Mouse (Mus musculus) heart, embryonic 13.5 days (tissue): ENCODE results near the gene Slc25a25. TPM values are rescaled to one million over a fixed set of nuclear protein-coding genes. Genes with fewer than 3 reads are reported as not detected.
"Not testable (repeated sequence)": the region's sequence is repeated elsewhere in the genome, so short reads cannot be mapped to it uniquely, and the experiment has no call there.

Experiments
- ATAC-seq: fragments of 200-750 bp; cut with Nextera tagmentation; 2 replicates; pipeline ENCODE4 v1.8.0; 2017; ENCODE audit warnings: moderate TSS enrichment; ENCODE audit not compliant: insufficient number of reproducible peaks, low FRiP score, low TSS enrichment; ENCODE audit errors: extremely low read depth
- H3K27ac ChIP-seq: fragments of 300-500 bp; sonication (generic); replicated peaks from 2 replicates; pipeline ENCODE4 v1.5.1; 2015; ENCODE audit warnings: moderate library complexity, mild to moderate bottlenecking, inconsistent platforms
- H3K27me3 ChIP-seq: fragments of 300-500 bp; sonication (generic); replicated peaks from 2 replicates; pipeline ENCODE4 v1.6.1; 2015; ENCODE audit warnings: mild to moderate bottlenecking, inconsistent platforms
- H3K36me3 ChIP-seq: fragments of 300-500 bp; sonication (generic); 2 replicates; pipeline ENCODE4 v1.6.1; 2015; ENCODE audit warnings: mild to moderate bottlenecking, inconsistent platforms
- H3K4me1 ChIP-seq: fragments of 300-500 bp; sonication (generic); 2 replicates; pipeline ENCODE4 v1.6.1; 2015; ENCODE audit warnings: inconsistent platforms
- H3K4me2 ChIP-seq: fragments of 300-500 bp; sonication (generic); 2 replicates; pipeline ENCODE4 v1.6.1; 2015; ENCODE audit warnings: inconsistent platforms, mild to moderate bottlenecking, moderate library complexity
- H3K4me3 ChIP-seq: fragments of 300-500 bp; sonication (generic); 2 replicates; pipeline ENCODE4 v1.5.1; 2015; ENCODE audit warnings: moderate library complexity, mild to moderate bottlenecking, inconsistent platforms
- H3K9ac ChIP-seq: fragments of 300-500 bp; sonication (generic); 2 replicates; pipeline ENCODE4 v1.6.1; 2015; ENCODE audit warnings: inconsistent platforms, mild to moderate bottlenecking, moderate library complexity
- H3K9me3 ChIP-seq: fragments of 300-500 bp; sonication (generic); 2 replicates; pipeline ENCODE4 v1.6.1; 2016; ENCODE audit warnings: inconsistent platforms
- WGBS: fragments of 180-500 bp; shearing (Covaris S2); methylation state at CpG from one replicate; pipeline ENCODE4 v1.1.7; 2015; ENCODE audit warnings: mixed read lengths; 5-methylcytosine and 5-hydroxymethylcytosine counted together
- polyA plus RNA-seq: library from polyadenylated mRNA; unstranded; fragments of >200 nt; fragmentation: Nextera tagmentation; extraction: Ambion mirVana; gene quantifications from 2 replicates; pipeline ENCODE4 v1.2.1, GENCODE M21; 2015

The Slc25a25 gene
- polyA plus RNA-seq, 1 experiment from 2014 or later: 10.9 TPM

GRCm38 (mm10) chr2:32486155-32486554 is 34.9 kb upstream of the Slc25a25 start:
- Histone ChIP-seq H3K27ac (peak overlapping the region; percentile 36; the same call in 1 of the 2 replicates), H3K4me3 (no peak overlapping the region), H3K27me3 (no peaks in the 10 kb centered on the region), H3K9me3 (no peaks in the 10 kb centered on the region), H3K4me2 (no peak overlapping the region), H3K36me3 (no peaks in the 10 kb centered on the region), H3K9ac (peak overlapping the region; percentile 57; the same call in 1 of the 2 replicates), H3K4me1 (peaks cover 15% of the 10 kb centered on the region)
- ATAC-seq: no peak
- 49% methylated on average over 9 of the region's 9 CpGs for WGBS

- no peaks in the 10 kb centered on the region for H3K9me3 ChIP-seq
- H3K4me3 ChIP-seq: no peak overlapping the region
- ATAC-seq: no peak
- H3K27ac ChIP-seq: peak overlapping the region; percentile 36; the same call in 1 of the 2 replicates
- no peaks in the 10 kb centered on the region for H3K27me3 ChIP-seq
- 76% methylated on average over 4 of the region's 4 CpGs for WGBS
- peaks cover 15% of the 10 kb centered on the region for H3K4me1 ChIP-seq
- no peak overlapping the region for H3K4me2 ChIP-seq
- peak overlapping the region; percentile 59 for H3K9ac ChIP-seq
- H3K36me3 ChIP-seq: no peaks in the 10 kb centered on the region
Measured at GRCm38 (mm10) chr2:32485751-32486150, 34.5 kb upstream of the Slc25a25 start.

GRCm38 (mm10) chr2:32484933-32485332 is 33.7 kb upstream of the Slc25a25 start:
- WGBS: 73% methylated on average over 6 of the region's 6 CpGs
- Histone ChIP-seq H3K36me3 (no peaks in the 10 kb centered on the region), H3K9ac (peak overlapping the region; percentile 59; the same call in 1 of the 2 replicates), H3K9me3 (0 out of 2 replicates have a peak, but pooled peaks cover 3% of the 10 kb centered on the region), H3K4me1 (peaks cover 15% of the 10 kb centered on the region), H3K4me3 (no peak overlapping the region), H3K27ac (no peak overlapping the region), H3K27me3 (no peaks in the 10 kb centered on the region), H3K4me2 (no peak overlapping the region)
- no peak for ATAC-seq

GRCm38 (mm10) chr2:32483179-32483875 is 32.1 kb upstream of the Slc25a25 start:
- H3K9me3 ChIP-seq: peaks cover 18% of the 10 kb centered on the region
- H3K36me3 ChIP-seq: no peaks in the 10 kb centered on the region
- ATAC-seq: no peak
- no peak overlapping the region for H3K27ac ChIP-seq
- 74% methylated on average over 9 of the region's 9 CpGs for WGBS
- H3K9ac ChIP-seq: no peak overlapping the region
- H3K4me2 ChIP-seq: no peak overlapping the region
- no peak overlapping the region for H3K4me3 ChIP-seq
- H3K4me1 ChIP-seq: peaks cover 15% of the 10 kb centered on the region
- no peaks in the 10 kb centered on the region for H3K27me3 ChIP-seq

- H3K4me1 ChIP-seq: peaks cover 15% of the 10 kb centered on the region
- H3K27me3 ChIP-seq: no peaks in the 10 kb centered on the region
- no peaks in the 10 kb centered on the region for H3K36me3 ChIP-seq
- ATAC-seq: no peak
- no peak overlapping the region for H3K4me3 ChIP-seq
- peaks cover 18% of the 10 kb centered on the region for H3K9me3 ChIP-seq
- H3K9ac ChIP-seq: no peak overlapping the region
- no peak overlapping the region for H3K4me2 ChIP-seq
- no peak overlapping the region for H3K27ac ChIP-seq
- 91% methylated on average over 8 of the region's 8 CpGs for WGBS
Measured at GRCm38 (mm10) chr2:32482351-32482750, 31.1 kb upstream of the Slc25a25 start.

GRCm38 (mm10) chr2:32475361-32475760 is 24.1 kb upstream of the Slc25a25 start:
- H3K27me3 ChIP-seq, H3K4me2 ChIP-seq, H3K36me3 ChIP-seq, H3K9ac ChIP-seq, H3K4me1 ChIP-seq, H3K27ac ChIP-seq, ATAC-seq, H3K4me3 ChIP-seq: not testable (repeated sequence)
- WGBS: 85% methylated on average over 6 of the region's 9 CpGs
- peaks cover 25% of the 10 kb centered on the region for H3K9me3 ChIP-seq

GRCm38 (mm10) chr2:32471681-32472061 is 20.4 kb upstream of the Slc25a25 start:
- WGBS: 77% methylated on average over 6 of the region's 6 CpGs
- H3K4me1 ChIP-seq: no peaks in the 10 kb centered on the region
- no peak overlapping the region for H3K9ac ChIP-seq
- H3K4me3 ChIP-seq: no peak overlapping the region
- no peak overlapping the region for H3K27ac ChIP-seq
- H3K9me3 ChIP-seq: 0 out of 2 replicates have a peak, but pooled peaks cover 7% of the 10 kb centered on the region
- no peaks in the 10 kb centered on the region for H3K36me3 ChIP-seq
- H3K27me3 ChIP-seq: no peaks in the 10 kb centered on the region
- no peak for ATAC-seq
- H3K4me2 ChIP-seq: no peak overlapping the region

GRCm38 (mm10) chr2:32471001-32471680 is 19.9 kb upstream of the Slc25a25 start:
- Histone ChIP-seq H3K4me1 (no peaks in the 10 kb centered on the region), H3K9ac (no peak overlapping the region), H3K36me3 (no peaks in the 10 kb centered on the region), H3K9me3 (0 out of 2 replicates have a peak, but pooled peaks cover 7% of the 10 kb centered on the region), H3K4me3 (no peak overlapping the region), H3K27me3 (no peaks in the 10 kb centered on the region), H3K4me2 (no peak overlapping the region), H3K27ac (no peak overlapping the region)
- 60% methylated on average over 6 of the region's 6 CpGs for WGBS
- no peak for ATAC-seq

- no peaks in the 10 kb centered on the region for H3K27me3 ChIP-seq
- no peaks in the 10 kb centered on the region for H3K9me3 ChIP-seq
- peak overlapping the region; percentile 79 for H3K27ac ChIP-seq
- H3K4me1 ChIP-seq: peaks cover 19% of the 10 kb centered on the region
- H3K4me3 ChIP-seq: no peak overlapping the region
- WGBS: 23% methylated on average over 6 of the region's 6 CpGs
- H3K4me2 ChIP-seq: peak overlapping the region; percentile 8; the same call in 1 of the 2 replicates
- H3K9ac ChIP-seq: no peak overlapping the region
- ATAC-seq: no peak; the same call in 1 of the 2 replicates
- no peaks in the 10 kb centered on the region for H3K36me3 ChIP-seq
Measured at GRCm38 (mm10) chr2:32464212-32464891, 13.1 kb upstream of the Slc25a25 start.

GRCm38 (mm10) chr2:32463773-32464172 is 12.5 kb upstream of the Slc25a25 start:
- Histone ChIP-seq H3K27me3 (no peaks in the 10 kb centered on the region), H3K27ac (peak overlapping the region; percentile 79; the same call in 1 of the 2 replicates), H3K9me3 (no peaks in the 10 kb centered on the region), H3K9ac (no peak overlapping the region), H3K4me2 (no peak overlapping the region), H3K36me3 (no peaks in the 10 kb centered on the region), H3K4me1 (peaks cover 19% of the 10 kb centered on the region), H3K4me3 (no peak overlapping the region)
- 60% methylated on average over 2 of the region's 2 CpGs for WGBS
- ATAC-seq: no peak

GRCm38 (mm10) chr2:32459657-32460056 is 8.4 kb upstream of the Slc25a25 start:
- H3K9ac ChIP-seq: no peak overlapping the region
- 85% methylated on average over 2 of the region's 2 CpGs for WGBS

More at GRCm38 (mm10) chr2:32459657-32460056, 8.4 kb upstream of the Slc25a25 start:
- no peak for ATAC-seq
- peaks cover 20% of the 10 kb centered on the region for H3K36me3 ChIP-seq
- no peaks in the 10 kb centered on the region for H3K9me3 ChIP-seq
- H3K4me1 ChIP-seq: peaks cover 29% of the 10 kb centered on the region
- H3K4me2 ChIP-seq: no peak overlapping the region
- no peak overlapping the region for H3K27ac ChIP-seq
- H3K4me3 ChIP-seq: no peak overlapping the region
- H3K27me3 ChIP-seq: no peaks in the 10 kb centered on the region
